Mouse (Mus musculus) heart, postnatal 14 days (tissue): ENCODE data around the gene Gm42674. TPM values are rescaled to one million over a fixed set of nuclear protein-coding genes. Genes with fewer than 3 reads are reported as not detected.

Experiments used
- DNase-seq, 2 experiments: peaks; one replicate each; pipeline ENCODE4 v3.0.0; 2021 to 2022
- intact Hi-C: fragments of 180-260 bp; cut with DNase I; formaldehyde crosslinking; loops from one replicate; pipeline ENCODE4 v1.15.1; 2025
- total RNA-seq, 2 experiments: library from RNA; stranded (reverse); gene quantifications; 2 replicates each; pipeline ENCODE4 v1.2.3; 2021

Gene Gm42674
- total RNA-seq, 2 experiments from 2014 or later = not detected

GRCm38 (mm10) chr3:90595556-90595955, 6.1 kb upstream of the Gm42674 start:
- intact Hi-C loops = no loop called here

GRCm38 (mm10) chr3:90596810-90597209, 4.9 kb upstream of the Gm42674 start:
- no peak for DNase-seq
- intact Hi-C loops = no loop called here

More at GRCm38 (mm10) chr3:90595556-90595955, 6.1 kb upstream of the Gm42674 start:
- DNase-seq = no peak

- no peak for DNase-seq
- intact Hi-C loops = no loop called here
These were observed 4.0 kb upstream of the Gm42674 start for GRCm38 (mm10) chr3:90597736-90598135.

- intact Hi-C loops = no loop called here
- DNase-seq = no peak
These were observed 3.5 kb upstream of the Gm42674 start for GRCm38 (mm10) chr3:90598212-90598611.

- intact Hi-C loops = no loop called here
- peak in 1 of 2 experiments; percentile 59 for DNase-seq
These were observed 2.3 kb upstream of the Gm42674 start for GRCm38 (mm10) chr3:90599401-90599800.

- no peak for DNase-seq
- intact Hi-C loops = no loop called here
These were observed 1.7 kb upstream of the Gm42674 start for GRCm38 (mm10) chr3:90600036-90600435.

GRCm38 (mm10) chr3:90600458-90601195, 1.1 kb upstream of the Gm42674 start:
- intact Hi-C loops = no loop called here
- peak in 1 of 2 experiments; percentile 65 for DNase-seq

GRCm38 (mm10) chr3:90603623-90604022, 1.9 kb downstream of the Gm42674 start, which contains the start of gene S100a4:
TSS of gene S100a4 (plus strand) at chr3:90603771.
- DNase-seq = no peak
- intact Hi-C loops = no loop called here

- intact Hi-C loops = no loop called here
- DNase-seq = peak; percentile 84 to 86
These were observed 2.7 kb downstream of the Gm42674 start for GRCm38 (mm10) chr3:90604416-90604815.

- no peak for DNase-seq
- intact Hi-C loops = no loop called here
These were observed 3.3 kb downstream of the Gm42674 start for GRCm38 (mm10) chr3:90605049-90605448.

GRCm38 (mm10) chr3:90605736-90606135, 4.0 kb downstream of the Gm42674 start:
- DNase-seq = no peak
- intact Hi-C loops = no loop called here

- DNase-seq = peak in 1 of 2 experiments; percentile 53
These were observed 4.5 kb downstream of the Gm42674 start for GRCm38 (mm10) chr3:90606185-90606584.

GRCm38 (mm10) chr3:90607361-90607760, 5.7 kb downstream of the Gm42674 start:
- intact Hi-C loops = no loop called here

More at GRCm38 (mm10) chr3:90606185-90606584, 4.5 kb downstream of the Gm42674 start:
- intact Hi-C loops = no loop called here

GRCm38 (mm10) chr3:90608223-90608622, 6.5 kb downstream of the Gm42674 start, which contains the start of gene S100a5:
TSS of gene S100a5 (plus strand) at chr3:90608523.
- intact Hi-C loops = no loop called here
- DNase-seq = no peak

More at GRCm38 (mm10) chr3:90607361-90607760, 5.7 kb downstream of the Gm42674 start:
- DNase-seq = no peak

GRCm38 (mm10) chr3:90609102-90609501, 7.4 kb downstream of the Gm42674 start:
- intact Hi-C loops = no loop called here
- no peak for DNase-seq

GRCm38 (mm10) chr3:90611494-90611893, 9.8 kb downstream of the Gm42674 start:
- no peak for DNase-seq
- intact Hi-C loops = loop anchor here (10.0 kb wide), 1 partner anchor 197 kb away; no protein-coding TSS in a partner anchor

- intact Hi-C loops = loop anchor here (10.0 kb wide), 1 partner anchor 197 kb away; no protein-coding TSS in a partner anchor
- no peak for DNase-seq
These were observed 10.4 kb downstream of the Gm42674 start for GRCm38 (mm10) chr3:90612061-90612460.

GRCm38 (mm10) chr3:90612728-90613291, 11.1 kb downstream of the Gm42674 start, which contains the start of gene S100a6:
TSS of gene S100a6 (plus strand) at chr3:90612882.
- intact Hi-C loops = loop anchor here (10.0 kb wide), 1 partner anchor 198 kb away; no protein-coding TSS in a partner anchor
- DNase-seq = peak; percentile 73 to 75

- DNase-seq = no peak
- intact Hi-C loops = loop anchor here (1.0 to 10.0 kb wide), 3 partner anchors 27 to 199 kb away; partner anchors contain the start of gene Snapin
These were observed 11.9 kb downstream of the Gm42674 start for GRCm38 (mm10) chr3:90613461-90614147.

- intact Hi-C loops = loop anchor here (1.0 to 10.0 kb wide), 3 partner anchors 28 to 199 kb away; partner anchors contain the start of gene Snapin
These were observed 12.4 kb downstream of the Gm42674 start for GRCm38 (mm10) chr3:90614148-90614530.

More at GRCm38 (mm10) chr3:90614148-90614530, 12.4 kb downstream of the Gm42674 start:
- DNase-seq = no peak
